Mouse (Mus musculus) forebrain, embryonic 12.5 days (tissue): ENCODE data around the gene 4930578G10Rik. TPM values are rescaled to one million over a fixed set of nuclear protein-coding genes. Genes with fewer than 3 reads are reported as not detected.

Source experiments
- ATAC-seq: fragments of 200-750 bp; cut with Nextera tagmentation; 2 replicates; pipeline ENCODE4 v1.8.0; 2017; ENCODE audit warnings: moderate TSS enrichment; ENCODE audit not compliant: low FRiP score
- H3K27ac ChIP-seq: fragments of 300-500 bp; sonication (generic); 2 replicates; pipeline ENCODE4 v1.5.1; 2016; ENCODE audit warnings: mild to moderate bottlenecking
- H3K27me3 ChIP-seq: fragments of 300-500 bp; sonication (generic); 2 replicates; pipeline ENCODE4 v1.6.1; 2016; ENCODE audit warnings: mild to moderate bottlenecking
- H3K36me3 ChIP-seq: fragments of 300-500 bp; sonication (generic); replicated peaks from 2 replicates; pipeline ENCODE4 v1.6.1; 2016; ENCODE audit warnings: mild to moderate bottlenecking
- H3K4me1 ChIP-seq: fragments of 300-500 bp; sonication (generic); 2 replicates; pipeline ENCODE4 v1.6.1; 2016
- H3K4me2 ChIP-seq: fragments of 300-500 bp; sonication (generic); 2 replicates; pipeline ENCODE4 v1.6.1; 2016; ENCODE audit warnings: mild to moderate bottlenecking, moderate library complexity
- H3K4me3 ChIP-seq: fragments of 300-500 bp; sonication (generic); replicated peaks from 2 replicates; pipeline ENCODE4 v1.5.1; 2016; ENCODE audit warnings: mild to moderate bottlenecking
- H3K9ac ChIP-seq: fragments of 300-500 bp; sonication (generic); 2 replicates; pipeline ENCODE4 v1.6.1; 2016; ENCODE audit warnings: mild to moderate bottlenecking
- H3K9me3 ChIP-seq: fragments of 300-500 bp; sonication (generic); 2 replicates; pipeline ENCODE4 v1.6.1; 2016
- WGBS: fragments of 180-500 bp; shearing (Covaris S2); methylation state at CpG from one replicate; pipeline ENCODE4 v1.1.7; 2016; 5-methylcytosine and 5-hydroxymethylcytosine counted together
- polyA plus RNA-seq: library from polyadenylated mRNA; unstranded; fragments of >200 nt; fragmentation: Nextera tagmentation; extraction: Ambion mirVana; gene quantifications from 2 replicates; pipeline ENCODE4 v1.2.1, GENCODE M21; 2016

The 4930578G10Rik gene
- polyA plus RNA-seq, 1 experiment from 2014 or later: 0.86 TPM

DNA sequence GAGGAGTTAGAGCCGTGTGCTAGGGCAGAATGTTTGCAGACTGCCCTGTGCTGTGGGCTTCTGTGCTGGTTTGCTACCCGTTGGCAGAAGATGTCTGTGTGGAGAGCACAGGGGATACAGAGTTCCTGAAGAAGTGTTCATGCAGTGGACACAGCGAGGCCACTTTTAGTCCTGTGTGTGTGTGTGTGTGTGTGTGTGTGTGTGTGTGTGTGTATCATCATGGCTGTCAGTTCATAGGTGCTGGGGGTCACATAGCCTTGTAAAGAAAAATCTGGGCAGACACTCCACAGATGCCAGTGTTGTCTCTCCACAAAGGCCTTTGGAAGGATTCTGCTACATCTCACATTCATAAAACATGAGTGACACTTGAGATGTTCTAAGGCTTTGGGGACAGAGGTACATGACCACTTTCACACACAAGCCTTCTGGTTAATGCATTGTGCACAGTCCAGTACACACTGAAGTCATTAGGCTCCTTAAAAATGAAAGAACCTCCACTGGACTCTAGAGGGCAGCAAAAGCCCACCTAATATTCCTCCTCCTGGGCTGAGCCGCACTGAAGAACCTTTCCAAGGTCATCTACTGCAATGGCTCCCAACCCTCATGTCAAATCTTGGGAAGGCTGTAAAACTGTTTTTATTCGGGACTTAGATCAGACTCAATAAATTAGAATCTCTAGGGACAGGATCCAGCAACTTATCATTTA, 141.4 kb downstream of the 4930578G10Rik start:
- peak; percentile 84 for ATAC-seq
- Histone ChIP-seq H3K27ac (no peak overlapping the region), H3K4me3 (no peak overlapping the region), H3K4me2 (no peak overlapping the region), H3K4me1 (no peaks in the 10 kb centered on the region), H3K9me3 (no peaks in the 10 kb centered on the region), H3K27me3 (no peaks in the 10 kb centered on the region), H3K36me3 (no peaks in the 10 kb centered on the region), H3K9ac (no peak overlapping the region)
- 31% methylated on average over 5 of the region's 5 CpGs for WGBS

DNA sequence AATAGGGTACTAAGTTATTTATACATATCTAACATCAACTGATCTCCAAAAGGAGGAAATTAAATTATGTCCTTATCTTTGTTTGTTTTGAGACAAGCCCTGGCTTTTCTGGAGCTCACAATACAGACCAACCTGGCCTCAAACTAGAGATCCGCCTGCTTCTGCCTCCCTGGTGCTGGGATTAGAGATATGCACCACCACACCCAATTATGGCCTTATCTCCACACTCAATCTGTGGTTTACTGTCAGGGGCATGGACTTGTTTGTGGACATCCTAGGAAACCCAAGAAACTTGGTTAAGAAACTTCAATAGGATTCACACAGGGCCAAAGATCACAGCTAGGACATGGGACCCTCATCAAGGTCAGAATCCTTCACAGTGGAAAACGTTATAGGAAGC, 142.3 kb downstream of the 4930578G10Rik start:
- H3K9me3 ChIP-seq: no peaks in the 10 kb centered on the region
- no peak for ATAC-seq
- no peaks in the 10 kb centered on the region for H3K36me3 ChIP-seq
- no peak overlapping the region for H3K27ac ChIP-seq
- no peaks in the 10 kb centered on the region for H3K4me1 ChIP-seq
- no peak overlapping the region for H3K9ac ChIP-seq
- H3K27me3 ChIP-seq: no peaks in the 10 kb centered on the region
- no peak overlapping the region for H3K4me3 ChIP-seq
- H3K4me2 ChIP-seq: no peak overlapping the region
- WGBS: 91% methylated on average over 2 of the region's 2 CpGs

GRCm38 (mm10) chr4:42879829-42880676, 144.7 kb downstream of the 4930578G10Rik start:
- ATAC-seq: no peak
- Histone ChIP-seq H3K36me3 (no peaks in the 10 kb centered on the region), H3K4me3 (no peak overlapping the region), H3K27ac (no peak overlapping the region), H3K4me2 (no peak overlapping the region), H3K9me3 (no peaks in the 10 kb centered on the region), H3K27me3 (no peaks in the 10 kb centered on the region), H3K4me1 (no peaks in the 10 kb centered on the region), H3K9ac (no peak overlapping the region)
- WGBS: 86% methylated on average over 16 of the region's 16 CpGs

- Histone ChIP-seq H3K27ac (no peak overlapping the region), H3K4me1 (no peaks in the 10 kb centered on the region), H3K27me3 (no peaks in the 10 kb centered on the region), H3K4me3 (no peak overlapping the region), H3K36me3 (no peaks in the 10 kb centered on the region), H3K4me2 (no peak overlapping the region), H3K9ac (no peak overlapping the region), H3K9me3 (no peaks in the 10 kb centered on the region)
- ATAC-seq: no peak
- WGBS: 41% methylated on average over 1 of the region's 1 CpGs
These were observed 145.3 kb downstream of the 4930578G10Rik start for GRCm38 (mm10) chr4:42880677-42880948.

- no peaks in the 10 kb centered on the region for H3K36me3 ChIP-seq
- H3K9ac ChIP-seq: no peak overlapping the region
- no peak overlapping the region for H3K4me3 ChIP-seq
- no peak for ATAC-seq
- no peak overlapping the region for H3K4me2 ChIP-seq
- H3K27me3 ChIP-seq: no peaks in the 10 kb centered on the region
- H3K4me1 ChIP-seq: no peaks in the 10 kb centered on the region
- H3K9me3 ChIP-seq: no peaks in the 10 kb centered on the region
- no peak overlapping the region for H3K27ac ChIP-seq
- WGBS: 89% methylated on average over 6 of the region's 6 CpGs
These were observed 151.6 kb downstream of the 4930578G10Rik start for GRCm38 (mm10) chr4:42886926-42887325.

DNA sequence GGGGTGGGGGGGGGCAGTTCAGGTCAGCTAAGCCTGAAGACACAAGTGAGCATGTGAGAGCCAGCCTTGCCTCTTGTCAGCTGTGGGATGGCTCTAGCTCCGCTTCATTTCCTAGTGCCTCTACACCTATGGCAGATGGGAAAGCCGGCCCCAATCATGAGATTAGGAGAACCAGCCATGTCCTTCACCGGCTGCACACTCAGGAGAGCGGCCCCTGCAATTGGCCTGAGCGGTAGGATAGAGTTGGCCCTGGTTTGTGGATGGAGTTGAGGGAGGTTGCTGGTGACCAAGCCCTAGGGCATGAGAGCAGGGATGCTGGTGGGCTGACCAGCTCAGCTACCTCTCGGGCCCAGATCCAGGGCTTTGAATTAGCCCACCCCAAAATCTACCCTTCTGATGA, 153.5 kb downstream of the 4930578G10Rik start:
- ATAC-seq: no peak
- Histone ChIP-seq H3K4me1 (no peaks in the 10 kb centered on the region), H3K9me3 (no peaks in the 10 kb centered on the region), H3K4me2 (no peak overlapping the region), H3K36me3 (no peaks in the 10 kb centered on the region), H3K27ac (no peak overlapping the region), H3K4me3 (no peak overlapping the region), H3K27me3 (peaks cover 5% of the 10 kb centered on the region; the same call in 1 of the 2 replicates), H3K9ac (no peak overlapping the region)
- WGBS: 96% methylated on average over 6 of the region's 6 CpGs

- Histone ChIP-seq H3K36me3 (no peaks in the 10 kb centered on the region), H3K27me3 (peaks cover 5% of the 10 kb centered on the region; the same call in 1 of the 2 replicates), H3K9me3 (no peaks in the 10 kb centered on the region), H3K27ac (no peak overlapping the region), H3K4me2 (no peak overlapping the region), H3K9ac (no peak overlapping the region), H3K4me1 (no peaks in the 10 kb centered on the region), H3K4me3 (no peak overlapping the region)
- 67% methylated on average over 7 of the region's 7 CpGs for WGBS
- no peak for ATAC-seq
These were observed 155.8 kb downstream of the 4930578G10Rik start for GRCm38 (mm10) chr4:42891176-42891575.

GRCm38 (mm10) chr4:42895118-42895517, 159.8 kb downstream of the 4930578G10Rik start:
- Histone ChIP-seq H3K9ac (no peak overlapping the region), H3K27me3 (peaks cover 13% of the 10 kb centered on the region), H3K27ac (no peak overlapping the region), H3K4me3 (no peak overlapping the region), H3K9me3 (no peaks in the 10 kb centered on the region), H3K4me1 (no peaks in the 10 kb centered on the region), H3K36me3 (no peaks in the 10 kb centered on the region), H3K4me2 (no peak overlapping the region)
- 41% methylated on average over 7 of the region's 7 CpGs for WGBS
- 0 out of 2 replicates have a peak, but pooled peaks have one; percentile 30 for ATAC-seq

Other genes with a start within 250 kb of the 4930578G10Rik start
- 0.08 and 0.10 TPM in 2 replicates for gene Fam205a2, start 207.4 kb upstream of the 4930578G10Rik start, polyA plus RNA-seq
- gene Gm10591, start 123.3 kb upstream of the 4930578G10Rik start, polyA plus RNA-seq: not detected in 2 replicates
- gene Gm2564, start 105.8 kb upstream of the 4930578G10Rik start, polyA plus RNA-seq: not detected in 2 replicates
- not detected in 2 replicates for gene Ccl27b, start 80.3 kb upstream of the 4930578G10Rik start, polyA plus RNA-seq
- not detected in 2 replicates for gene Il11ra2, start 73.7 kb upstream of the 4930578G10Rik start, polyA plus RNA-seq
- not detected in 2 replicates for gene Ccl19, start 21.0 kb downstream of the 4930578G10Rik start, polyA plus RNA-seq
- not detected in 2 replicates for gene Ccl21a, start 38.4 kb downstream of the 4930578G10Rik start, polyA plus RNA-seq
- not detected in 2 replicates for gene Fam205a1, start 118.3 kb downstream of the 4930578G10Rik start, polyA plus RNA-seq
- 0.64 TPM in 1 of 2 replicates, not detected in the other for gene Gm12394, start 121.2 kb downstream of the 4930578G10Rik start, polyA plus RNA-seq
- gene Fam205c, start 138.7 kb downstream of the 4930578G10Rik start, polyA plus RNA-seq: 1.4 and 2.3 TPM in 2 replicates
- gene Phf24, start 181.1 kb downstream of the 4930578G10Rik start, polyA plus RNA-seq: 4.2 and 5.4 TPM in 2 replicates
- gene Dnajb5, start 214.3 kb downstream of the 4930578G10Rik start, polyA plus RNA-seq: 26.0 and 32.3 TPM in 2 replicates
- gene 1700022I11Rik, start 234.1 kb downstream of the 4930578G10Rik start, polyA plus RNA-seq: 0.85 and 1.1 TPM in 2 replicates